Mouse (Mus musculus) bone marrow, adult 2 months (tissue): Measurements from ENCODE around the gene Lrpprc. TPM values are rescaled to one million over a fixed set of nuclear protein-coding genes. Genes with fewer than 3 reads are reported as not detected.

Source experiments
- H3K27ac ChIP-seq: fragments of 200-500 bp; 2 replicates; pipeline ENCODE4 v1.5.1; 2012; ENCODE audit warnings: low read depth, mild to moderate bottlenecking, control low read depth, inconsistent platforms, low read length; ENCODE audit not compliant: control insufficient read depth, poor library complexity, insufficient read depth
- H3K4me1 ChIP-seq: fragments of 200-500 bp; 2 replicates; pipeline ENCODE4 v1.6.1; 2011; ENCODE audit warnings: low read length; ENCODE audit not compliant: control insufficient read depth, insufficient read depth
- H3K4me3 ChIP-seq: fragments of 200-500 bp; replicated peaks from 2 replicates; pipeline ENCODE3; 2011; ENCODE audit warnings: mild to moderate bottlenecking, low read depth, low read length, control low read depth; ENCODE audit not compliant: control insufficient read depth
- CTCF ChIP-seq: fragments of 200-500 bp; IDR thresholded peaks from 2 replicates; pipeline ENCODE4 v1.5.1; 2011; ENCODE audit warnings: low read length, control low read depth; ENCODE audit not compliant: control insufficient read depth, insufficient read depth
- POLR2A ChIP-seq: fragments of 200-500 bp; IDR thresholded peaks from 2 replicates; pipeline ENCODE4 v1.6.1; 2011; ENCODE audit warnings: low read depth, mild to moderate bottlenecking, control low read depth, low read length, borderline replicate concordance; ENCODE audit not compliant: control insufficient read depth
- WGBS: fragments of 180-500 bp; shearing (Covaris S2); methylation state at CpG from one replicate; pipeline ENCODE4 v1.1.7; 2018; 5-methylcytosine and 5-hydroxymethylcytosine counted together
- polyA plus RNA-seq: library from polyadenylated mRNA; stranded (reverse); fragments of >200 nt; gene quantifications from 2 replicates; pipeline ENCODE4 v1.2.4, GENCODE M21; 2011; ENCODE audit warnings: low replicate concordance; ENCODE audit not compliant: missing spikeins, insufficient read depth, insufficient read length

Lrpprc gene
- polyA plus RNA-seq, 1 experiment = 27.6 TPM

DNA sequence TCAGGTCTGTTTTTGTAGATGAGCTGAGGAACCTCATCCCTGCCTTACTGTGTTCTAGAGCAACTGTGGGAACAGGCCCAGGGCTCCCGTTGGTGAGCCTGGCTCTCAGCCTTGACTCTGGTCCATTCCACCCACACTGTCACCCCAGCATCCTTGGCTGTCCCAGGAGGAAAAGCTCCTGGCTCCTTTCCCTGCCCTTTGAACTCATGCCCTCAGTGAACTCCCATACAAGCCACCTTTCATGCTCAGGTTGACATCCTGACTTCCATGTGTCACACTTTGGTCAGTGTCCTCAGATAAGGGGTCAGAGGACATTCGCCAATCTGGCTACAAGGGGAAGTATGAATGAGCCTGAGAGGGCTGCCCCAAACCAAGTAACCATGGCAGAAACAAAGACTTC is 96.8 kb downstream of the Lrpprc start:
- no peak overlapping the region for H3K27ac ChIP-seq
- no peaks in the 10 kb centered on the region for H3K4me1 ChIP-seq
- TF ChIP-seq CTCF (no peak), POLR2A (no peak)
- 67% methylated on average over 2 of the region's 2 CpGs for WGBS
- no peak overlapping the region for H3K4me3 ChIP-seq

DNA sequence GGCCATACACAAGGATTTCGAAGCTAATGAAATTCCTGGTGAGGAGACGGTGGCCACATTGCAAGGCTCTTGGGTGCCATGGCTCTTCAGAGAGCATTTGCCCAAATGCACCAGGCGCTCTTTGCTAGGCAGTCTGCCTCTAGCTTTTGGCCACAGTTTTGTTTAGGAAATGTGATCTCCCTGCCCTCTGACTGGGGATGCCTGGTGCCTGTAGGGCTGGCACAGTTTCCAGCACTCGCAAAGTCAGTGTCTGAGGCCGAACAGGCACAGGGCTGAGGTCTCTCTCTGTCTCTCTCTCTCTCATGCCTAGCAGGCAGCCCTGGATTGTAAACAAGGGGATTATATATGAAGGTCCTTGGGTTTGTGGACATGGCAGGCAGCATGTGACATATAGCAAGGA is 100.5 kb downstream of the Lrpprc start:
- Histone ChIP-seq H3K4me1 (no peaks in the 10 kb centered on the region), H3K27ac (no peak overlapping the region), H3K4me3 (no peak overlapping the region)
- no peak for TF ChIP-seq CTCF
- 84% methylated on average over 5 of the region's 5 CpGs for WGBS

DNA sequence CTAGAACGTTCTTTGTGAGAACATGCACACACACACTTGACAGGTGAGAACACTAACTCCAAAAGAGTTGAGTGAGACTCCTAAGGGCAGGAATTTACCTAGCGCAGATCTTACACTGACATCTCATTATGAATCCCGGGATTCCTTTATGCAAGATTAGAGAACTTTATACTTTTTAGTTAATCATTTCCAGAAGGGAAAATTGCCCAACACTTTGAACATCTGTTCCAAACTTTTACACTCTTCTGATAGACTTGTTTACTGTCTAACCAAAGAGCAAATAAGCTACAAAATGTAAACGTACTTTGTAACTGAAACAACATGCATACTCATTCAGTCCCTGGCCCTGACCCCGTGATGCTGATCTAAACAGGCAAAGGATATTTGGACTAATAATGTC is 101.3 kb downstream of the Lrpprc start:
- 78% methylated on average over 5 of the region's 5 CpGs for WGBS
- H3K4me1 ChIP-seq = no peaks in the 10 kb centered on the region
- H3K27ac ChIP-seq = no peak overlapping the region
- H3K4me3 ChIP-seq = no peak overlapping the region
- no peak for TF ChIP-seq POLR2A
- no peak for TF ChIP-seq CTCF

DNA sequence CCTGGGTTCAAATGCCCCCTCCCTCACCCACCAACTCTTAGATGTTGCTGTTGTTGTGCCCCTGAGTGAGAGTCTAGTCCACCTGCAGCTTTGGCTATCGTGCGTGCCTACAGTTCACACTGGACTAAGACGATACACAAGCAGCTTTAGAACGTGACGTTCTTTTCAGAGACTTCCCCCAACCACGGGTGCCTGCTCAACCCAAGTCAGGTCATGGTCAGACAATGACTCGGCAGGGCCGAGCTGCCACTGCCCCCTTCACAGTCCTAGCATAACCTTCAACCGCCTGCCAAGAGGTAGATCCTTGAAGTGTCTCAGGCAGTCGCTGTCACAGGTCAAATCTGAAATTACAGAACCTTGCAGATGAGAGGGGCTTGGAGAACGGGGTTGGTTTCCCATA is 101.8 kb downstream of the Lrpprc start:
- Histone ChIP-seq H3K4me3 (no peak overlapping the region), H3K4me1 (no peaks in the 10 kb centered on the region), H3K27ac (no peak overlapping the region)
- TF ChIP-seq POLR2A (no peak), CTCF (no peak)
- WGBS = 47% methylated on average over 11 of the region's 11 CpGs

DNA sequence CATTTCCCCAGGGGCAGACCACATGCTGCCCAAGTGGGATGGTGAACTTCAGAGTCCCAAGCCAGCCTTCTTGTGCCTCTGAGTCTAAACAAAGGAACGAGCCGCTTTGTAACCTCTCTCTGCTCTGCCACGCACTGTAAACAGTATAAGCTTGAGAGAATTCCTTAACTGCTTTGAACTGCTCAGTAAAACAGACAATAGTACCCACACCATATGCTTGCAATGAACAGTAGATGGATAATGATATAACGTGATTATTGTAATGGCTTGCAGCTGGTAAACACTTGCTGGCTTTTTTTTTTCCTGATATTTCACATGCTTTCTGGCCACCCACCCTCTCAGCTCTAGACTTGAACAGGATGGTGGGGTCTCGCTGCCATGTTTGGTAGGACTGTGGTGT is 102.6 kb downstream of the Lrpprc start:
- no peak overlapping the region for H3K27ac ChIP-seq
- no peak for TF ChIP-seq CTCF
- TF ChIP-seq POLR2A = no peak
- H3K4me3 ChIP-seq = no peak overlapping the region
- H3K4me1 ChIP-seq = no peaks in the 10 kb centered on the region
- 84% methylated on average over 5 of the region's 5 CpGs for WGBS

DNA sequence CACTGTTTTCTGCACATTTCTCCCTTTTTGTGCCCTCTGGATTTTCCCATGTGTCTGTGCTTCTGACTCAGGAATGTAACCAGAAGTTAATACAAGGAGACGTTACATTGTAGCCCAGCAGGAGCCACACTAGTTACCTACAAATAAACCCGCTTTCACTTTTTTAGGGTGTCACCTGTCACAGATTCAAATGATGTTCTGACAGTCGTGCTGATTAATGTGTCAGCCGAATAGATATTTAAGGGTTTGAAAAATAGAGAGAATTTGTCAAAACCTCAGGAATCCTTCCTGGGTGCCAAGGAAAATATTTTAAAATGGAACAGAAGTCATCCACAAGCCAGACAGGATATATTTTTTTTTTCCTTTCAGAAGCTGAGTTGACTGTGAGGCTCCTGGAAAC is 105.3 kb downstream of the Lrpprc start:
- TF ChIP-seq POLR2A (no peak), CTCF (no peak)
- Histone ChIP-seq H3K4me3 (no peak overlapping the region), H3K4me1 (no peaks in the 10 kb centered on the region), H3K27ac (no peak overlapping the region)
- 84% methylated on average over 4 of the region's 4 CpGs for WGBS

DNA sequence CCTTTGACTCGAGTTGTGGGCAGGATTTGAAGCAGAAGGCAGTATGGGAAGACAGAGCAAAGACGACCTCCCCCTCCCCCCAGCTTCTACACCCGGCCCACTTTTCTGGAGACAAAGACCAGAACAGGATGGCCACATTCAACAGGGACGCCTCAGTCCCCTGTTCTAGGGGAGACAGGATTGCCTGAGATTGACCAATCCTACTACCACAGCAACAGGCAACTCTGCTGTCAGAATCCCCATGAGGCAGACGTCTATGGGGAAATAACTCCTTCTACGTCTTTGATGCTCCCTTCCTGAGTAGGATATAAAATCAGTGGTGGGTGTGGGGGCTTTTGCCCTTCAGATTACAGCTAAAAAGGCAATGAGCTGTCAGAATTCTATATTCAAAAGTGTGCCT is 106.3 kb downstream of the Lrpprc start:
- Histone ChIP-seq H3K27ac (no peak overlapping the region), H3K4me3 (no peak overlapping the region), H3K4me1 (no peaks in the 10 kb centered on the region)
- 21% methylated on average over 6 of the region's 6 CpGs for WGBS
- no peak for TF ChIP-seq CTCF
- no peak for TF ChIP-seq POLR2A

DNA sequence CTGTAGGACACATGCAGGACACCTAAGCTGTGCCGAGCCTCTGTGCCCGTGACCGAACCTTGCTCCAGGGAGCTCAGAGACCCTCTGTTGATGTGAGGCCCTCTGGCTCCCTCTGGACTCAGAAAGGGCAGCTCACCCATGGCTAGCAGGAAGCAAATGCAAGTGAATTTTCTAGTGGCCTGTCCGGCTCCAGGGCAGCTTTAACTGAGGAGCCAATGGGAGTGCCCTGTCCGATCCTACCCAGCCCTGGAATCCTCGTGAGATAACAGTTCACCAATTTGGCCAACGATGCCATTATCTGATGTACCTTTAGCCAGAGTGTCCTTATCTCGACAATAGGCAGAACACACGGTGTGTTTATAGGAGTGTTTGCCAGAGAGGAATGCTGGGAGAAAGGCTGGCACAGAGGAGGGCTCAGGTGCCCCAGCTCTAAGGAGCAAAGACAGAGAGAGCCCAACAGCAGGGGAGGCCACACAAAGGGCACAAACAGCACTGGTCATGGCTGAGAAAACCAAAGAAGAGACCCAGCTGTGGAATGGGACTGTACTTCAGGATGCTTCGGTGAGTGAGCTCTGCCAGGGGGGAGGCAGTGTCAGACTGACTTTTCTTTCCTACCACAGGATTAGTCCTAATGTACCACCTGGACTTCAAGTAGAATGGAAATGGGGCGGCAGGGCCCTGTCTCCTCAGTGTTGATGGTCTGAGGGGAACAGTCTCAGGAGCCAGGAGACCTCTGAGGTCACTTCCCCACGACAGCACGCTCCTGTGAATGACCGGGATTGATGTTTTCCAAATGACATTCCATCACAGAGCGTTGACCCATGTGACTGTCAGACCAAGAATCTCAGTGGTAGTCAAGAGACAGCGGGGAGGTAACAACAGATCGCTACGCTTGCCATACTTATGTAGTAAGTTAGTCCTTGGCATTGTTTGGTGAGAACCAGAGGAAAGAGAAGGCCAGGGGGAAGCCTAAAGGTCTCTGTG is 107.6 kb downstream of the Lrpprc start, which contains the start of gene Abcg5:
Abcg5 (minus strand) TSS at position 278 of the 984 bp plus-strand sequence.
- no peak within 1 kb of the TSS for H3K27ac ChIP-seq
- TF ChIP-seq CTCF (no peak), POLR2A (no peak)
- H3K4me1 ChIP-seq = no peaks in the 10 kb centered on the region
- no peak within 1 kb of the TSS for H3K4me3 ChIP-seq
- 80% methylated on average over 18 of the region's 18 CpGs for WGBS
